Mouse (Mus musculus): Measurements from ENCODE around the gene Ptges. TPM values are rescaled to one million over a fixed set of nuclear protein-coding genes. Genes with fewer than 3 reads are reported as not detected.

Gene Ptges
- polyA plus RNA-seq, 1 experiment from 2014 or later: 6.1 TPM

- Histone ChIP-seq H3K27ac (0 out of 2 replicates have a peak overlapping the region, but pooled peaks have one; percentile 49), H3K4me3 (no peak overlapping the region), H3K27me3 (ENCODE audit: insufficient read depth, poor library complexity, severe bottlenecking) (peaks cover 15% of the 10 kb centered on the region), H3K36me3 (no peaks in the 10 kb centered on the region), H3K9me3 (no peaks in the 10 kb centered on the region), H3K4me1 (peaks cover 49% of the 10 kb centered on the region)
- DNase-seq (ENCODE audit: low spot score): no peak
- 60% methylated on average over 7 of the region's 7 CpGs for WGBS
Observed at GRCm38 (mm10) chr2:30904991-30905390, 24.7 kb downstream of the Ptges start.

DNA sequence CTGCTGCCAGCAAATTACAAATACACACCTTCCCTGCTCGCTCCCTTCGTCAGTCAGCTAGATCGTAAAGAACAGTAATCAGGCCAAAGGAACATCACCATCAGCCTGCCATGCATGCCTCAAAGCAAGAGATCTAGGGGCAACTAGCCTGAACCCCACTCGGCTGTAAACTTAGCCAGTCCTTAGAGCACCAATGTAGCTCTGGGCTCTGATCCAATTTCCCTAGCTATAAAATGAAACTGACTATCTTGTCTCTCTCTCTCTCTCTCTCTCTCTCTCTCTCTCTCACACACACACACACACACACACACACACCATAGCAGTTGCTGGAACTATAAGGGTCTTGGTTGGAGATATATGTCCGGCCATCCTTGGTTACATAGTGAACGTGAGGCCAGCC lies 25.4 kb downstream of the Ptges start:
- Histone ChIP-seq H3K27ac (no peak overlapping the region), H3K27me3 (ENCODE audit: insufficient read depth, poor library complexity, severe bottlenecking) (peaks cover 15% of the 10 kb centered on the region), H3K4me3 (no peak overlapping the region), H3K9me3 (no peaks in the 10 kb centered on the region), H3K36me3 (no peaks in the 10 kb centered on the region), H3K4me1 (peaks cover 49% of the 10 kb centered on the region)
- DNase-seq (ENCODE audit: low spot score): no peak
- WGBS: 85% methylated on average over 6 of the region's 6 CpGs

GRCm38 (mm10) chr2:30902726-30903722 lies 26.6 kb downstream of the Ptges start:
- DNase-seq (ENCODE audit: low spot score): no peak
- 7% methylated on average over 36 of the region's 37 CpGs for WGBS
- no peaks in the 10 kb centered on the region for H3K36me3 ChIP-seq
- H3K27ac ChIP-seq: peak overlapping the region; percentile 67
- no peaks in the 10 kb centered on the region for H3K9me3 ChIP-seq
- H3K27me3 ChIP-seq (ENCODE audit: insufficient read depth, poor library complexity, severe bottlenecking): peaks cover 15% of the 10 kb centered on the region
- peak overlapping the region; percentile 59 for H3K4me3 ChIP-seq
- H3K4me1 ChIP-seq: peaks cover 51% of the 10 kb centered on the region

GRCm38 (mm10) chr2:30902256-30902655 lies 27.4 kb downstream of the Ptges start:
- Histone ChIP-seq H3K36me3 (no peaks in the 10 kb centered on the region), H3K4me3 (peak overlapping the region; percentile 59), H3K4me1 (peaks cover 59% of the 10 kb centered on the region), H3K27me3 (ENCODE audit: insufficient read depth, poor library complexity, severe bottlenecking) (peaks cover 15% of the 10 kb centered on the region), H3K27ac (peak overlapping the region; percentile 67; the same call in 1 of the 2 replicates), H3K9me3 (no peaks in the 10 kb centered on the region)
- DNase-seq (ENCODE audit: low spot score): no peak
- 41% methylated on average over 8 of the region's 8 CpGs for WGBS

DNA sequence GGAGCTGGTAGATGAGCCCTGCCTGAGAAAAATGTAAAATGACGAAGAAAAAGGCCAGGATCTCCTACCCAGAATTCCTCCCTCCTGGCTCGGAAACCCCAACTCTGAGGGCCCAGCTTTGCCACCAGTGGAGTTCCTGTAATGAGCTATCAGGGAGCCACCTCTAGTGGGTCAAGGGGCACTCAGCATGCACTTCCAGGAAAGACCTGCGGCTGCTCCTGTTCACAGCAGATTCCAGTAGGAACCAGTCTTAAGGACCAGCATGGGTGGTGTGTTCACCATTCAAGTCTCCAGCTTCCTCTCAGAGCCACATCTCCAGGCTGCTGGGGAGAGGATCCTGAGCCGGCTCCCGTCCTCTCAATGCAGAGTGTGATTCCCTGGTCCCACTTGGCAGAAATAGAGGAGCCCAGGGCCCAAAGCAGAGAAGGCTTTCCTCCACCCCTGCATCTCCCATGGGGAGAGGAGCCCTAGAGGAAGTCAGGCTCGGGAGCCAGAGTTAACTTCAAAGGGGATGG lies 28.0 kb downstream of the Ptges start:
- Histone ChIP-seq H3K36me3 (no peaks in the 10 kb centered on the region), H3K27me3 (ENCODE audit: insufficient read depth, poor library complexity, severe bottlenecking) (peaks cover 15% of the 10 kb centered on the region), H3K4me3 (peak overlapping the region; percentile 59; the same call in 1 of the 2 replicates), H3K9me3 (no peaks in the 10 kb centered on the region), H3K4me1 (peaks cover 62% of the 10 kb centered on the region), H3K27ac (no peak overlapping the region)
- 46% methylated on average over 6 of the region's 6 CpGs for WGBS
- no peak for DNase-seq (ENCODE audit: low spot score)

GRCm38 (mm10) chr2:30899397-30900069 lies 30.1 kb downstream of the Ptges start:
- H3K27me3 ChIP-seq (ENCODE audit: insufficient read depth, poor library complexity, severe bottlenecking): peaks cover 15% of the 10 kb centered on the region
- DNase-seq (ENCODE audit: low spot score): no peak
- peaks cover 42% of the 10 kb centered on the region for H3K4me1 ChIP-seq
- H3K4me3 ChIP-seq: no peak overlapping the region
- WGBS: 91% methylated on average over 14 of the region's 14 CpGs
- no peak overlapping the region for H3K27ac ChIP-seq
- no peaks in the 10 kb centered on the region for H3K36me3 ChIP-seq
- no peaks in the 10 kb centered on the region for H3K9me3 ChIP-seq

DNA sequence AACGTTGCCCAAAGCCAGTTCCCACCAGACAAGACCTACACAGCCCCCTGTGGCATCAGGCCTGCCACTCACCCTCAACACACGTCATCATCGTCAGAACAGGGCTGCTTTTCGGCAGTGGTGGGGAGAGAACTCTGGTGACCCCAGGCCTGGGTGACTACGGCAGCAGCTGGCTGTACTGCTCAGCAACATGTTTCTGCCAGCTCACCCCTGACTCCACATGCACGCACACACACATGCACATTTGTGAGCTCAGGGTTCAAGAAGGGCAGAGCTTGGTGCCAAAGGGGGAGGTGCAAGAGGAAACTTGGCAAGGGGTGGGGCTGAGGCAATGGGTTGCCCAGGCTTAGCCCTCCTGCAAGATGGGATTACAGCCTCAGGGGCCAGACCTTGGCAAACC lies 32.4 kb downstream of the Ptges start:
- WGBS: 35% methylated on average over 6 of the region's 6 CpGs
- Histone ChIP-seq H3K36me3 (no peaks in the 10 kb centered on the region), H3K27ac (peak overlapping the region; percentile 59), H3K27me3 (ENCODE audit: insufficient read depth, poor library complexity, severe bottlenecking) (peaks cover 10% of the 10 kb centered on the region), H3K9me3 (no peaks in the 10 kb centered on the region), H3K4me3 (no peak overlapping the region), H3K4me1 (peaks cover 39% of the 10 kb centered on the region)
- no peak for DNase-seq (ENCODE audit: low spot score)

DNA sequence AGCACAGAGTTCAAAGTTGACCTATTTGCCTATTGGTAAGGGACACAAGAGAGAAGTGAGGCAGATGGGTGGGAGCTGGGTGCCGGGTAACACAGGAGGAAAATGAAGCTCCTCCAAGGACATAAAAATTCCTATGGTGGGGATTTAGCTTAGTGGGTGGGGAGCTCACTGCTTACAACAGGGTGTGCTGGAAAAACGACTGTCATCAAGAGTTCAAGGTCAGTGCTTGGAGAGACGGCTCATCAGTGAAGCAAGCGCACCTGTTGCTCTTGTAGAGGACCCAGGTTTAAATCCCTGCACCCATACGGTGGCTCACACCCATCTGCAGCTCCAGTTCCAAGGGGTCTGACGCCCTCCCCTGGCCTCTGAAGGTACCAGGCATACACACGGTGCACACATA lies 35.7 kb downstream of the Ptges start:
- Histone ChIP-seq H3K27ac (no peak overlapping the region), H3K4me1 (peaks cover 41% of the 10 kb centered on the region), H3K27me3 (ENCODE audit: insufficient read depth, poor library complexity, severe bottlenecking) (no peaks in the 10 kb centered on the region; the same call in 1 of the 2 replicates), H3K9me3 (no peaks in the 10 kb centered on the region), H3K36me3 (no peaks in the 10 kb centered on the region), H3K4me3 (no peak overlapping the region)
- DNase-seq (ENCODE audit: low spot score): no peak
- WGBS: 78% methylated on average over 7 of the region's 7 CpGs

GRCm38 (mm10) chr2:30893399-30893798 lies 36.3 kb downstream of the Ptges start:
- Histone ChIP-seq H3K36me3 (no peaks in the 10 kb centered on the region), H3K27ac (no peak overlapping the region), H3K9me3 (no peaks in the 10 kb centered on the region), H3K4me1 (peaks cover 41% of the 10 kb centered on the region), H3K27me3 (ENCODE audit: insufficient read depth, poor library complexity, severe bottlenecking) (no peaks in the 10 kb centered on the region; the same call in 1 of the 2 replicates), H3K4me3 (0 out of 2 replicates have a peak overlapping the region, but pooled peaks have one; percentile 12)
- 22% methylated on average over 6 of the region's 6 CpGs for WGBS
- DNase-seq (ENCODE audit: low spot score): no peak

GRCm38 (mm10) chr2:30891002-30891401 lies 38.7 kb downstream of the Ptges start:
- no peaks in the 10 kb centered on the region for H3K9me3 ChIP-seq
- H3K27ac ChIP-seq: 0 out of 2 replicates have a peak overlapping the region, but pooled peaks have one; percentile 52
- WGBS: 5% methylated on average over 3 of the region's 3 CpGs

DNA sequence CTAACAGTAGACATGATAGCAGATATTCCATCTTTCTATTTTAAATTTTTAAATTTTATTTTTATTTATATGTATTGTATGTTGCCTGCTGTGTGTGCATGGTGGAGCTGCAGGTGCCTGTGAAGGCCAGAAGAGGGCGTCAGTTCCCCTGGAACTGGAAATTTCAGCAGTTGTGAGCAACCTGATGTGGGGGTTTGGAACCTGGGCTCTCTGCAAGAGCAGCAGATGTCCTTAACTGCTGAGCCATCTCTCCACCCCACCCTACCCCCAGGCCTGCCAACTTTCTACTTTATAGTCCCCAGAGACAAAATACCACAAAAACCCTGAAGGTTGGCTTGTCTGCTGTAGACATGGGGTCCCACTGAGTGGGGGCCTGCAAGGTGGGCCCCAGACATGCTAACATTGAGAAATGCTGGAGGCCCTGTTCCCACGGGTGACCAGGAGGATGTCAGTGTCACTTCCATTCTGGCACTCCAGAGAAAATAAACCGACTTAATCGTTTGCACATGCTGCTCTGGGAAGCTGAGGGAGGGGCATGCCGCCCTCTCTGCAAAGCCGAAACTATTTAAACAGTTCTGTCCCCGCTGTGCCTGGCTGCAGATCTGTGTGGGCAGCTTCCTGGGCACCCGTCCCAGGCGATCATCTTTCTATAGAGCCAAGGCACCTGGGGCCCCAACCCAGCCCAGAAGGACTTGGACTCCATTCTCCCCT lies 44.1 kb downstream of the Ptges start:
- Histone ChIP-seq H3K36me3 (peaks cover 51% of the 10 kb centered on the region), H3K4me3 (no peak overlapping the region), H3K27me3 (ENCODE audit: insufficient read depth, poor library complexity, severe bottlenecking) (no peaks in the 10 kb centered on the region), H3K27ac (no peak overlapping the region), H3K4me1 (peaks cover 9% of the 10 kb centered on the region), H3K9me3 (no peaks in the 10 kb centered on the region)
- WGBS: 60% methylated on average over 9 of the region's 9 CpGs
- no peak for DNase-seq (ENCODE audit: low spot score)

More at GRCm38 (mm10) chr2:30891002-30891401, 38.7 kb downstream of the Ptges start:
- peak; percentile 84 for DNase-seq (ENCODE audit: low spot score)
- Histone ChIP-seq H3K27me3 (ENCODE audit: insufficient read depth, poor library complexity, severe bottlenecking) (no peaks in the 10 kb centered on the region; the same call in 1 of the 2 replicates), H3K36me3 (peaks cover 9% of the 10 kb centered on the region; the same call in 1 of the 2 replicates), H3K4me3 (no peak overlapping the region), H3K4me1 (peaks cover 26% of the 10 kb centered on the region)

GRCm38 (mm10) chr2:30884852-30885373 lies 44.8 kb downstream of the Ptges start:
- Histone ChIP-seq H3K36me3 (peaks cover 58% of the 10 kb centered on the region), H3K27me3 (ENCODE audit: insufficient read depth, poor library complexity, severe bottlenecking) (no peaks in the 10 kb centered on the region), H3K4me3 (no peak overlapping the region), H3K27ac (no peak overlapping the region), H3K4me1 (peaks cover 3% of the 10 kb centered on the region), H3K9me3 (no peaks in the 10 kb centered on the region)
- DNase-seq (ENCODE audit: low spot score): no peak
- 92% methylated on average over 4 of the region's 4 CpGs for WGBS

Data from heart, embryonic 10.5 days (tissue).